Mouse (Mus musculus) E14TG2a.4 (cell line): Measurements from ENCODE around the gene Ccser2.
A peak's percentile ranks its signal among the peaks of the same experiment; 100 is the strongest.

Experiments used
- H3K27me3 ChIP-seq: 2 replicates; pipeline ENCODE4 v1.6.1; 2014; ENCODE audit warnings: low read length, control low read depth; ENCODE audit not compliant: insufficient read depth
- H3K36me3 ChIP-seq: 2 replicates; pipeline ENCODE4 v1.6.1; 2014; ENCODE audit warnings: low read length, control low read depth; ENCODE audit not compliant: insufficient read depth
- H3K4me1 ChIP-seq: replicated peaks from 2 replicates; pipeline ENCODE4 v1.6.1; 2014; ENCODE audit warnings: low read depth, low read length, control low read depth
- H3K4me3 ChIP-seq: replicated peaks from 2 replicates; pipeline ENCODE4 v1.5.1; 2014; ENCODE audit warnings: mild to moderate bottlenecking, low read length
- H3K9me3 ChIP-seq: 2 replicates; pipeline ENCODE4 v1.6.1; 2014; ENCODE audit warnings: low read length, control low read depth
- CTCF ChIP-seq: conservative IDR thresholded peaks from 2 replicates; pipeline ENCODE4 v1.5.1; 2014; ENCODE audit warnings: low read length
- NANOG ChIP-seq: IDR thresholded peaks from 2 replicates; pipeline ENCODE4 v1.6.1; 2014; ENCODE audit warnings: borderline replicate concordance, low read length, mixed read lengths
- POU5F1 ChIP-seq: IDR thresholded peaks from 2 replicates; pipeline ENCODE4 v1.6.1; 2014; ENCODE audit warnings: low read length, borderline replicate concordance

Ccser2 gene

DNA sequence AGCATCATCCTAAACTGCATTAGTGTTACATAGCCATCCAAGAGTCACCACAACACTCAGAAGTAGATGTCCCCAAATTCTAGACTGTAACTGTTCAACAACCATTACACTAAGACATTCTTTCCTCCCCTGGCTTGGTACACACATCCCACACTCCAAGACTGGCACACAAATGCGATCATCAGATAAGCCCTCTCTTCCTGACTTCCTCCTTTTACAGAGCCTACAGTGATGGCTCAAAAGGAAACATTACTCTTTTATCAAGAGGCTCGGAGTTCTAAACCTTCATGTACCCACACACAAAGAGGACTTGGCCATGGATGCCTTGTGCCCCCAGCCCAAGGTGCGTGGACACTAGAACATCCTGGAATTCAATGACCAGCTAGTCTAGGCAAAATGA is 45.2 kb downstream of the Ccser2 start:
- TF ChIP-seq CTCF (no peak), POU5F1 (no peak), NANOG (no peak)
- H3K4me3 ChIP-seq: no peak overlapping the region

DNA sequence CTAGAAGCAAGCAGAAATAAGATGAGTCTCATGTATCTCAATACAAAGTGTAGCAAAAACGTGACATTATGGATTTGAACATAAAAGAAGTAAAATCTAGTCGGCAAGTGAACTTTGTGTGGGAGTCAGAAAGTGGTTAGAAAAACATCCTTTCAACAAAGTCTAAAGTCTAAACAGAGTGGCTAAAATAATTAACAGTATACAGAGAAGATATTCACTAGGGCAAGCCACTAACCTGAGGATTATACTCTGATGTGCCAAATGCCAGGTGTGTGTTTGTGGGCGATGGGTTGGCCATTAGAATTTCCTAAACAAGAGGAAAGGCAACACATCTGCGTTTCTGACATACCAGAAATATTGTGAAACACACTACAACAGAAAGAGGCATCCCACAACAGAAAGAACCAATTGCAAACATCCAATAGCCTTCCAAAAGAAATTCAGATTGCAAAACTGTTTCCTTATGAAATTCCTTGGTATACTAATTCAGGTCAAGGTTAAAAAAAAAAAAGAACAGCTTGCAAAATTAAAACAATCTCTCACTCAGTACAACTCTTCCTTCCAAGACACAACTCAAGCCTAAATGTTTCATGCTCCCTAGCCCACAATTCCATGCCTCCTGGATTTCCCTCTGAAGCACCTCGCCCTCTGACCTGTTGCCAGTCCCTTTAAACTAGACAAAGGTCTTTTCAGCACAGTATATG is 47.1 kb downstream of the Ccser2 start:
- H3K4me1 ChIP-seq: peaks cover 6% of the 10 kb centered on the region
- TF ChIP-seq CTCF (no peak), NANOG (no peak), POU5F1 (no peak)
- peaks cover 20% of the 10 kb centered on the region for H3K36me3 ChIP-seq
- H3K27me3 ChIP-seq: no peaks in the 10 kb centered on the region
- H3K4me3 ChIP-seq: no peak overlapping the region
- H3K9me3 ChIP-seq: no peaks in the 10 kb centered on the region

More for the DNA sequence above, 45.2 kb downstream of the Ccser2 start:
- H3K4me1 ChIP-seq: peaks cover under 1% of the 10 kb centered on the region
- H3K27me3 ChIP-seq: no peaks in the 10 kb centered on the region
- peaks cover 16% of the 10 kb centered on the region for H3K36me3 ChIP-seq
- no peaks in the 10 kb centered on the region for H3K9me3 ChIP-seq

DNA sequence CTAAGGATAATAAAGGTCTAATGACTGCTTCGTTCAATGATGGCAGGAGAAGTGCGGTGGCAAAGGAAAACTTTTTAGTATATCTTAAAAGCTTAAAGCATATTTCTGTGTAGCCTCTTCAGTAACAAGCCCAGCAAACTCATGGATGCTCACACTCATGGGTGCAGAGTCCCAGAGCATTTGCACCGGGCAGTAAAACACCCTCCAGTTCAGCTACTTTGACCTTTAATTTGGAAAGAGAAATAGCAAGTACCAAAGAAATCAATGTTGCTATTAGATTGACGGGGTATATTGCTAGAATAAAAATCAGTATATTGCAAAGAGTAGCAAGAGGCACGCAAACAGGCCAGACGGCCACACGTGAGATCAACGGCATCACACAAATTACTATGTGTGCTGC is 48.7 kb downstream of the Ccser2 start:
- TF ChIP-seq NANOG (no peak), CTCF (no peak), POU5F1 (no peak)

DNA sequence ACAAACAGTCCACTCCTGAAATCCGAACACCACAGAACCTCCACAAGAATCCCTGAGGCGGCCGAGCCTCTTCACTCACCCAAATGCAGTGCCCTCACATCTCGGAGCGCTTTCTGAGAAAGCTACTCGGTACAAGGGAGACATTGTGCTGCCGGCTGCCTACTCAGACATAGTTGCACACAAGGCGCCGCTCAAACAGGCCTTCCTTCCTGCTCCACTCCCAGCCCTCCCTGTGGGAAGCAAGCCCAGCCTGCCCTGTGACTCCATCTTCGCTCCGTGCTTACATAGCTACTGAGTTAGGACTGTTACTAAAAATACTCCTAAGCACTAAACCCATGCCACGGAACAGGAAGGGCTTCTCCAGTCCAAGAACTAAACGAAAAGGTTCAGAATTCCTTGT is 49.4 kb downstream of the Ccser2 start:
- no peaks in the 10 kb centered on the region for H3K27me3 ChIP-seq
- TF ChIP-seq CTCF (no peak), POU5F1 (no peak), NANOG (no peak)
- H3K4me1 ChIP-seq: peaks cover 18% of the 10 kb centered on the region
- H3K9me3 ChIP-seq: no peaks in the 10 kb centered on the region
- peak overlapping the region; percentile 56 for H3K4me3 ChIP-seq
- peaks cover 12% of the 10 kb centered on the region for H3K36me3 ChIP-seq

More for the DNA sequence above, 48.7 kb downstream of the Ccser2 start:
- Histone ChIP-seq H3K27me3 (no peaks in the 10 kb centered on the region), H3K9me3 (no peaks in the 10 kb centered on the region), H3K4me1 (peaks cover 10% of the 10 kb centered on the region), H3K36me3 (peaks cover 17% of the 10 kb centered on the region), H3K4me3 (no peak overlapping the region)

DNA sequence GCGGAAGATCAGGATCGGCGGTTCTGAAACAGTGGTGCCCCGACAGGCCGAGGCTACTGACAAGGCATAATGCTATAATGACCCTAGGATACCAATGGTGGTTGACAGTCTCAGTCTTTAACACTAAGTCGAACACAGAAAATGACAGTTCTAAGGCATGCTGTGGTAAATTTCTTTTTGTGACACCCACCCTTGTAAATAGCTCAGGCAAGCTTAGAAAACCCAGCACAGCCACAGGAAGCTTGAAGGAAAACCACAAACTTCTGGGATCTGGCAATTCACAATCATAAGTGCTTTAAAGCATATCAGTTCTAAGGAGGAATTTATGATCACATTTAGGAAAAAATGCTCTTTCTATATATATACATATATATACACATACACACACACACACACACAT is 53.4 kb downstream of the Ccser2 start:
- TF ChIP-seq NANOG (no peak), CTCF (no peak), POU5F1 (no peak)
- Histone ChIP-seq H3K4me3 (no peak overlapping the region), H3K27me3 (no peaks in the 10 kb centered on the region), H3K36me3 (peaks cover 4% of the 10 kb centered on the region; the same call in 1 of the 2 replicates), H3K4me1 (peaks cover 42% of the 10 kb centered on the region), H3K9me3 (no peaks in the 10 kb centered on the region)

DNA sequence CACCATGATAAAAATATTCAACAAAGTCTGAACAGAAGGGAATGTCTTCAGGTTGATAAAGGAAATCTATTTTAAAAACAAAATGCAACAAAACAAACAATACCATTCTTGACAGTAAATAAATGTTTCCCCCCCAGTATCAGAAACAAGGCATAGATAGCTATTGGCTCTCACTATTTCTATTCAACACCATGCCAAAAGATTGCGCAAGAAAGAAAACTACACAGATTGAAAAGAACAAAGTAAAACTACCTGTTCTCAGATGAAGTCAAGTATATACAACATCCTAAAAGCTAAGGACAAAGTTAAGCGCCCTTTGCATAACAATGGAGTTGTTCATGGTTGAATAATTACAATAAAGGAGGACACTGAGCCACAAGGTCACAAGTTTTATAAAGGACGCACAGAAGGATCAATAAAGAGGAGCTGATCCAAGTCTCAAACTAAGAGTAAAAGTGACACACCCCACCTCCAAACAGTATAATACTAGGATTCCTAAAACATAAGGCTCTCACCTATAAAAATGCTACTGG is 54.0 kb downstream of the Ccser2 start:
- H3K27me3 ChIP-seq: no peaks in the 10 kb centered on the region
- no peak for TF ChIP-seq CTCF
- TF ChIP-seq POU5F1: peak; percentile 99
- TF ChIP-seq NANOG: peak; percentile 90
- peaks cover 42% of the 10 kb centered on the region for H3K4me1 ChIP-seq
- peaks cover 4% of the 10 kb centered on the region; the same call in 1 of the 2 replicates for H3K36me3 ChIP-seq
- no peak overlapping the region for H3K4me3 ChIP-seq
- H3K9me3 ChIP-seq: no peaks in the 10 kb centered on the region

DNA sequence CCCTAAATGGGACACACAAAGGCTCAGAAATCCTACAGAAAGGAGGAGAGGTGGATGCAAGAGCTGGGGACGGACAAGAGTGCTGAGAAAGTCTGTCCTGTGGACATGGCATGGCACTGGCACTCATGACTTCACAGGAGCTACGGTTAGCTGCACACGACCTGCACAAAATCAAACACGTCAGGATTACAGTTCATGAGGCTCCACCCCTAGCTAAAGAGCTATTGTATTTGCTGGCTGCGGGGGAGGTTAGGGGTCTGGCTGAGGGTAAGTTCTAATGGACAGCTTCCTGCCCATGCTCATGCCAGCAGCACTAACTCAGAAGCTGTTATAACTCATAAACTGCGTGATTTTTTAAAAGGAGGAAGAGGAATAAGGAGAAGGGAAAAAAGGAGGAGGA is 56.8 kb downstream of the Ccser2 start:
- H3K4me3 ChIP-seq: no peak overlapping the region
- TF ChIP-seq CTCF (no peak), NANOG (no peak), POU5F1 (no peak)
- no peaks in the 10 kb centered on the region for H3K27me3 ChIP-seq
- peaks cover 8% of the 10 kb centered on the region; the same call in 1 of the 2 replicates for H3K36me3 ChIP-seq
- H3K9me3 ChIP-seq: no peaks in the 10 kb centered on the region
- H3K4me1 ChIP-seq: peaks cover 36% of the 10 kb centered on the region

DNA sequence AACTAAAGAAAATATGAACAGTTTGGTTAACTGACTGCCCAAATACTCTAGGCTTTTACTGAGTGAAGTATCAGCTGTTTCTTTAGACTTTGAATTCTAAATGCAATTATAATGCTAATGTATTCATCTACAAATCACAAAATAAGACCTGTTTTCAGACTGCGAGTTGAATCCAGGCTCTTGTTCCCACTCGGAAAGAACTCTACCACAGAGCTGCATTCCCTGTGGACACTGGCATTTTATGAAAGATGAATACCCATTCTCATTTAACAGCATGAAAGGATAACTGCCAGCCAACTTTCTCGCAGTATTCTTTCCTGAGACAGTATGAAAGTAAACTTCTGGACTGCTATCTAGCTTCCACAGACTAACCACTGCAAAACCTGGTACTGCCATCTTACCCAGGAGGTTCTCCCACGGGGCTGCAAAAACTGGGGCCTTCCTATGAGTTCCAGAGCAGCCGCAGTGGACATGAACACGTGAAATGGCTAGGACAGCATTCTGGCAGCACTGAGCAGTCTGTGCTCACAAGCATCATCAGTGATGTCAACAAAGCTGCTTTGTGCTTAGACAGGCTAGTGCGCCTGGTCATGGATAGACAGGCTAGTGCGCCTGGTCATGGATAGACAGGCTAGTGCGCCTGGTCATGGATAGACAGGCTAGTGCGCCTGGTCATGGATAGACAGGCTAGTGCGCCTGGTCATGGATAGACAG is 62.6 kb downstream of the Ccser2 start:
- Histone ChIP-seq H3K4me1 (0 out of 2 replicates have a peak, but pooled peaks cover 4% of the 10 kb centered on the region), H3K4me3 (no peak overlapping the region), H3K36me3 (peaks cover 8% of the 10 kb centered on the region; the same call in 1 of the 2 replicates), H3K27me3 (no peaks in the 10 kb centered on the region), H3K9me3 (no peaks in the 10 kb centered on the region)
- TF ChIP-seq NANOG (no peak), CTCF (no peak), POU5F1 (no peak)
